Mouse (Mus musculus): ENCODE measurements around the gene Olfr472.

DNA sequence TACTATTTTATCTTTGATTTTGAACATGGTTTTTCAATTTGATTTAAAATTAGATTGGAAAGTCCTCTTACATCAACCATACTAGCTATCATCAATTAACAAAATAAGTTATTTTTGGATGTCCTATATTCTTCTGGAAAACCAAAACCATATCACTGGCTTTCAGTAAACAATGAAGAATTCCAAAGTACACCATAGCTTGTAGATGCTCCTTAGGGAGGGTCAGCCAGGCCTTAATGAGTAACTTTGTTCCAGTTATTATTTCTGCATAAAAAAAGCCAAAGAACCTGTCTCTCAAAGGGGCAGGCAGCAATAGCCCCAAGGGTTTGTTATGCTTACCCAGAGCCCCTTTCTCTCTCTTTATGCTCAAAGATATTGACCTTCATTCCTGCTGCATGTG is at the start of gene Olfr472:
- TF ChIP-seq GATA1 (IDR thresholded peaks at IDR 0.05; ENCODE audit: borderline replicate concordance, low read length) (no peak), FLI1 (IDR thresholded peaks at IDR 0.05; ENCODE audit: low read length) (no peak)
